Mouse (Mus musculus) gastrocnemius, postnatal 14 days (tissue): ENCODE measurements around the gene Lipe. TPM values are rescaled to one million over a fixed set of nuclear protein-coding genes. Genes with fewer than 3 reads are reported as not detected.

Experiments used
- DNase-seq: peaks from one replicate; pipeline ENCODE4 v3.0.0; 2021; ENCODE audit warnings: mixed read lengths
- intact Hi-C: fragments of 180-260 bp; cut with DNase I; formaldehyde crosslinking; loops from one replicate; pipeline ENCODE4 v1.15.1; 2025; ENCODE audit warnings: low total_unique reads
- total RNA-seq, 2 experiments: library from RNA; stranded (reverse); gene quantifications; 2 replicates each; pipeline ENCODE4 v1.2.3; 2021

Lipe gene
- total RNA-seq, 2 experiments from 2014 or later, result 11.4 to 18.8 TPM

- intact Hi-C loops, result no loop called here
These were observed 6.6 kb downstream of the Lipe start for GRCm38 (mm10) chr7:25391856-25392453.

GRCm38 (mm10) chr7:25390986-25391385 lies 7.5 kb downstream of the Lipe start:
- intact Hi-C loops, result no loop called here
- DNase-seq, result no peak

More at GRCm38 (mm10) chr7:25391856-25392453, 6.6 kb downstream of the Lipe start:
- DNase-seq, result no peak

- intact Hi-C loops, result no loop called here
- peak; percentile 79 for DNase-seq
These were observed 8.3 kb downstream of the Lipe start for GRCm38 (mm10) chr7:25390054-25390770.

- intact Hi-C loops, result no loop called here
- DNase-seq, result no peak
These were observed 9.6 kb downstream of the Lipe start for GRCm38 (mm10) chr7:25388916-25389315.

GRCm38 (mm10) chr7:25387811-25388440 lies 10.6 kb downstream of the Lipe start:
- intact Hi-C loops, result no loop called here
- DNase-seq, result no peak

- DNase-seq, result peak; percentile 70
- intact Hi-C loops, result no loop called here
These were observed 12.5 kb downstream of the Lipe start for GRCm38 (mm10) chr7:25385850-25386555.

GRCm38 (mm10) chr7:25385259-25385658 lies 13.3 kb downstream of the Lipe start:
- no peak for DNase-seq
- intact Hi-C loops, result no loop called here

- DNase-seq, result no peak
- intact Hi-C loops, result no loop called here
These were observed 13.7 kb downstream of the Lipe start for GRCm38 (mm10) chr7:25384818-25385217.

- intact Hi-C loops, result no loop called here
These were observed 14.2 kb downstream of the Lipe start for GRCm38 (mm10) chr7:25384318-25384717.

GRCm38 (mm10) chr7:25383891-25384290 lies 14.6 kb downstream of the Lipe start:
- intact Hi-C loops, result no loop called here

More at GRCm38 (mm10) chr7:25384318-25384717, 14.2 kb downstream of the Lipe start:
- DNase-seq, result no peak

GRCm38 (mm10) chr7:25383385-25383784 lies 15.1 kb downstream of the Lipe start:
- intact Hi-C loops, result no loop called here
- no peak for DNase-seq

More at GRCm38 (mm10) chr7:25383891-25384290, 14.6 kb downstream of the Lipe start:
- no peak for DNase-seq

GRCm38 (mm10) chr7:25382541-25382940 lies 16.0 kb downstream of the Lipe start:
- intact Hi-C loops, result no loop called here

GRCm38 (mm10) chr7:25381284-25381680 lies 17.2 kb downstream of the Lipe start:
- no peak for DNase-seq
- intact Hi-C loops, result no loop called here

More at GRCm38 (mm10) chr7:25382541-25382940, 16.0 kb downstream of the Lipe start:
- no peak for DNase-seq

GRCm38 (mm10) chr7:25380392-25381283 lies 17.9 kb downstream of the Lipe start:
- DNase-seq, result no peak
- intact Hi-C loops, result no loop called here

- intact Hi-C loops, result no loop called here
- DNase-seq, result peak; percentile 60
These were observed 18.8 kb downstream of the Lipe start for GRCm38 (mm10) chr7:25379551-25380351.

GRCm38 (mm10) chr7:25378181-25379100 lies 20.1 kb downstream of the Lipe start:
- intact Hi-C loops, result no loop called here
- DNase-seq, result no peak

- intact Hi-C loops, result no loop called here
- no peak for DNase-seq
These were observed 21.3 kb downstream of the Lipe start for GRCm38 (mm10) chr7:25377100-25377700.
